Mouse (Mus musculus) lung, adult 2 months (tissue): ENCODE measurements around the gene Aoc3.

Experiments
- CTCF ChIP-seq: fragments of 200-500 bp; IDR thresholded peaks from 2 replicates; pipeline ENCODE4 v1.5.1; 2011; ENCODE audit warnings: mild to moderate bottlenecking, low read length, control low read depth; ENCODE audit not compliant: insufficient read depth
- POLR2A ChIP-seq: fragments of 200-500 bp; IDR thresholded peaks from 2 replicates; pipeline ENCODE4 v1.6.1; 2011; ENCODE audit warnings: low read depth, mild to moderate bottlenecking, control low read depth, low read length, borderline replicate concordance; ENCODE audit errors: extremely low read depth

- TF ChIP-seq CTCF (no peak), POLR2A (no peak)
Observed at GRCm38 (mm10) chr11:101351721-101352111, 21.3 kb downstream of the Aoc3 start.
